Mouse (Mus musculus): ENCODE results near the gene Vav3. TPM values are rescaled to one million over a fixed set of nuclear protein-coding genes. Genes with fewer than 3 reads are reported as not detected.

Vav3 gene
- polyA plus RNA-seq, 1 experiment = 8.8 TPM

DNA sequence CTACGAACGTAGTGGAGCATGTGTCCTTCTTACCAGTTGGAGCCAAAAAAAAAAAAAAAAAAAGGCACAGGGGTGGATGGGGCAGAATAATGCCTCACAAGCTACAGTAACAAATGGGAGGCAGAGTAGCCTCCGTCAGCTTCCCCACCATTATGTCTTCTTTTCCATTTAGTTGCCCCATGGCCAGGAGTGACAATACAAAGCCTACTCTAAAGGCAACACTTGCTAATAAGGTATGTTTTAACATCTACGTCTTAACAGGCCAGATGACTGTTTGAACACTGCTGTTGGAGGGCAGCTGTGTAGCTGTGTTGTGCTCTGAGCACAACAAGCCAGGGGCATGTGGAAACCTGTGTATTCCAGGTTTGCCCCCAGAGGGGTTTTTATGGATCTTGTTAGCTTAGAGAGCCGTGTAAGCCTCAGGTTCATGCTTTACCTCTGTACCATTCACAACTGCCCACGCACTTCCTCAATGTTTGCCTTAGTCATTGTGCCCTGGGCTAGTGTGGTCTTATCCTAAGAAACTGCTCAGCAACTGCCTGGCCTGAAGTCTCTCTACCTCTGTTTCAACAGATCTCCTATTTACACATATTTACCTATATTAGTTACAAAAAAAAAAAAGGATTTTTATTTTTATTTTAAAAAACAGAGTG is 29.2 kb upstream of the Vav3 start:
- TF ChIP-seq CTCF (IDR thresholded peaks at IDR 0.05; ENCODE audit: borderline replicate concordance, insufficient read depth, low read depth, low read length) = no peak
- no peak for TF ChIP-seq POLR2A (IDR thresholded peaks at IDR 0.05; ENCODE audit: borderline replicate concordance, insufficient read depth, low read length)
- 93% methylated on average over 6 of the region's 6 CpGs for WGBS
- DNase-seq = no peak
- no peak overlapping the region for H3K27ac ChIP-seq (ENCODE audit: insufficient read depth, low read length)
- H3K4me3 ChIP-seq (replicated peaks; ENCODE audit: insufficient read depth, low read depth, low read length) = no peak overlapping the region
- H3K27me3 ChIP-seq (ENCODE audit: control insufficient read depth, insufficient read depth, low read length) = no peaks in the 10 kb centered on the region
- no peaks in the 10 kb centered on the region for H3K4me1 ChIP-seq (ENCODE audit: control insufficient read depth, insufficient read depth, low read length)

- WGBS = 67% methylated on average over 3 of the region's 3 CpGs
- H3K27me3 ChIP-seq (ENCODE audit: control insufficient read depth, insufficient read depth, low read length) = no peaks in the 10 kb centered on the region
- H3K27ac ChIP-seq (ENCODE audit: insufficient read depth, low read length) = no peak overlapping the region
- H3K4me1 ChIP-seq (ENCODE audit: control insufficient read depth, insufficient read depth, low read length) = no peaks in the 10 kb centered on the region
- DNase-seq = no peak
- TF ChIP-seq CTCF (IDR thresholded peaks at IDR 0.05; ENCODE audit: borderline replicate concordance, insufficient read depth, low read depth, low read length) = no peak
- no peak for TF ChIP-seq POLR2A (IDR thresholded peaks at IDR 0.05; ENCODE audit: borderline replicate concordance, insufficient read depth, low read length)
- no peak overlapping the region for H3K4me3 ChIP-seq (replicated peaks; ENCODE audit: insufficient read depth, low read depth, low read length)
These were observed 28.6 kb upstream of the Vav3 start for GRCm38 (mm10) chr3:109311875-109312274.

- no peak for DNase-seq
These were observed 27.0 kb upstream of the Vav3 start for GRCm38 (mm10) chr3:109313501-109313900.

DNA sequence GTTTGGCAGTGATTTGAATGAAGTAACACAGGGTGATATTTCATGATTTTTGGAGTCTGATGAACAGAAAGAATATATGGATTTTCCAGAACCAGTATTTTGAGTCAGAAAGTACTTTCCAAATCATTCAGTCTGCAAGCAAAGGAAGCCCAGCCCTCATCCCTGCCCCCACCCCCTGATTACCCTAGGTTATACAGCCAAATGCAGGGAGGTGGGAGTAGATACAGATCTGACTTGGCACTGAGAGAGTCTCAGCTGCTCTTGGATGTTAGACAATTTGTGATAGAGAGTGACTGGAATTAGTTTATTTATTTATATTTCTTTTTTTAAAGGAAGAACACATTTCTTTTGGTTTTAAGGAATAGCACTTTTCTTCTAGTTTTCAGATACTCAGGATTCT is 18.2 kb upstream of the Vav3 start:
- H3K27me3 ChIP-seq (ENCODE audit: control insufficient read depth, insufficient read depth, low read length) = no peaks in the 10 kb centered on the region
- no peak for DNase-seq
- H3K4me3 ChIP-seq (replicated peaks; ENCODE audit: insufficient read depth, low read depth, low read length) = no peak overlapping the region
- no peak for TF ChIP-seq CTCF (IDR thresholded peaks at IDR 0.05; ENCODE audit: borderline replicate concordance, insufficient read depth, low read depth, low read length)
- no peak for TF ChIP-seq POLR2A (IDR thresholded peaks at IDR 0.05; ENCODE audit: borderline replicate concordance, insufficient read depth, low read length)
- H3K27ac ChIP-seq (ENCODE audit: insufficient read depth, low read length) = no peak overlapping the region
- no peaks in the 10 kb centered on the region for H3K4me1 ChIP-seq (ENCODE audit: control insufficient read depth, insufficient read depth, low read length)

More at GRCm38 (mm10) chr3:109313501-109313900, 27.0 kb upstream of the Vav3 start:
- WGBS = 40% methylated on average over 2 of the region's 2 CpGs
- Histone ChIP-seq H3K27me3 (ENCODE audit: control insufficient read depth, insufficient read depth, low read length) (no peaks in the 10 kb centered on the region), H3K4me3 (replicated peaks; ENCODE audit: insufficient read depth, low read depth, low read length) (no peak overlapping the region), H3K4me1 (ENCODE audit: control insufficient read depth, insufficient read depth, low read length) (no peaks in the 10 kb centered on the region), H3K27ac (ENCODE audit: insufficient read depth, low read length) (no peak overlapping the region)
- TF ChIP-seq CTCF (IDR thresholded peaks at IDR 0.05; ENCODE audit: borderline replicate concordance, insufficient read depth, low read depth, low read length) (no peak), POLR2A (IDR thresholded peaks at IDR 0.05; ENCODE audit: borderline replicate concordance, insufficient read depth, low read length) (no peak)

DNA sequence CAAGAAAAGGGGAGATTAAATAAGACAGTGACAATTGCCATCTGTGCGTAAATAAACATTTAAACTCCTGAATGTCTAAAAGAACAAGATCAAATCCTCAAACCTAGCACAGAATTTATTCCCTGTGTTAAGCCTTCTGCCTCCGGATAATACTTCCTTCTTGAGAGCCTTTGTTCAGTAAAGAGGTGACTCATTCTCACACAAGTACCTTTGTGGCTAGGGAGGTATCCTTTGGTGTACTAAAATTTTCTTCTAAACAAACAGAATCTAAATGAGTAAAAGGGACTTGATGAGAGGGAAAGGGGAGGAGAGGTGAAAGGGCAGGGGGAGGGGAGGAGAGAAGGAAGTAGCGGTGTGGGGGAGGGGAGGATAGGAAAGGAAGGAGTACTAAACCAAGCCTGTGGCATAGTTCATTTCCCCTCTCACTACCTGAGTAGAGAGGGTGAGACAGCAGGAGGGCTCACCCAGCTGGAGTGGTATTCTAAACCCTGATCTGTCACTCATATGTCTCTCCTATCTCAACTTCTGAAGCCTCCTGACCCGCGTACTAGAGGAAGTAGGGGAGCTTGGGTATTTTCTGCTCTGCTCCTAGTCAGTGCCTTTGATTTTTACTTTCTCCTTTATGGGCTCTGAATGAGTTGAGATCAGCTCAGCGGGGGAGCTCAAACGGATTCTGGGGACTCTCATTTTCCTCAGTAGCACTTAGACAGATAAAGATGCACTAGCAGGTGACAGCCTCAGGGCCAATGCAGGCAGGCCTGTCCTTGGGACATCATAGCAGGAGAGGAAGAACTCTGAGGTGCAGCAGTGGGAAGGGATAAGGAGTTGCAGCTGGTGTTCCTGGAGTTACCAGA is 16.8 kb upstream of the Vav3 start:
- no peak for DNase-seq
- Histone ChIP-seq H3K27me3 (ENCODE audit: control insufficient read depth, insufficient read depth, low read length) (no peaks in the 10 kb centered on the region), H3K4me1 (ENCODE audit: control insufficient read depth, insufficient read depth, low read length) (no peaks in the 10 kb centered on the region), H3K27ac (ENCODE audit: insufficient read depth, low read length) (no peak overlapping the region), H3K4me3 (replicated peaks; ENCODE audit: insufficient read depth, low read depth, low read length) (no peak overlapping the region)
- WGBS = 72% methylated on average over 7 of the region's 7 CpGs
- no peak for TF ChIP-seq CTCF (IDR thresholded peaks at IDR 0.05; ENCODE audit: borderline replicate concordance, insufficient read depth, low read depth, low read length)
- no peak for TF ChIP-seq POLR2A (IDR thresholded peaks at IDR 0.05; ENCODE audit: borderline replicate concordance, insufficient read depth, low read length)

- H3K27ac ChIP-seq (ENCODE audit: insufficient read depth, low read length) = no peak overlapping the region
These were observed 13.3 kb upstream of the Vav3 start for GRCm38 (mm10) chr3:109327128-109327527.

DNA sequence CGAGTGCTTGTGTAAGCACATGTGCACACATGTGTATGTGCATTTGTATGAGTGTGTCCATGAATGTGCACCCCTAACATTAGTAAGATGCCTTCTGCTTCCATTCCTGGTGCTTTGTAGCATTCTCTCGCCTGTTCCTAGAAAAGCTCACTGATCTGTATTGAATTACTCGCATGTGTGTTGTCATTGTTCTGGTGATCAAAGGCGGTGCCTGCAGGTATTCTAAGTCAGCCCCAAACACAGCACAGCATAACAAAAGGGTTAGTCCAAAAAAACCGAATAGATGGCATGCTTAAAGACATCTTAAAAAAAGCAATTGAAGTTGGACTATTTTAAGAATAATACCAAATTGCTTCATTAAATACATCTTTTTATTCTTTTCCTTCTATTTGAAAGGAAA is 7.7 kb upstream of the Vav3 start:
- TF ChIP-seq CTCF (IDR thresholded peaks at IDR 0.05; ENCODE audit: borderline replicate concordance, insufficient read depth, low read depth, low read length) (no peak), POLR2A (IDR thresholded peaks at IDR 0.05; ENCODE audit: borderline replicate concordance, insufficient read depth, low read length) (no peak)
- WGBS = 59% methylated on average over 5 of the region's 5 CpGs
- no peak for DNase-seq
- H3K4me3 ChIP-seq (replicated peaks; ENCODE audit: insufficient read depth, low read depth, low read length) = no peak overlapping the region
- H3K27ac ChIP-seq (ENCODE audit: insufficient read depth, low read length) = no peak overlapping the region
- H3K4me1 ChIP-seq (ENCODE audit: control insufficient read depth, insufficient read depth, low read length) = no peaks in the 10 kb centered on the region
- H3K27me3 ChIP-seq (ENCODE audit: control insufficient read depth, insufficient read depth, low read length) = no peaks in the 10 kb centered on the region

More at GRCm38 (mm10) chr3:109327128-109327527, 13.3 kb upstream of the Vav3 start:
- DNase-seq = no peak
- H3K27me3 ChIP-seq (ENCODE audit: control insufficient read depth, insufficient read depth, low read length) = no peaks in the 10 kb centered on the region
- TF ChIP-seq CTCF (IDR thresholded peaks at IDR 0.05; ENCODE audit: borderline replicate concordance, insufficient read depth, low read depth, low read length) (no peak), POLR2A (IDR thresholded peaks at IDR 0.05; ENCODE audit: borderline replicate concordance, insufficient read depth, low read length) (no peak)
- no peaks in the 10 kb centered on the region for H3K4me1 ChIP-seq (ENCODE audit: control insufficient read depth, insufficient read depth, low read length)
- WGBS = 30% methylated on average over 3 of the region's 3 CpGs
- no peak overlapping the region for H3K4me3 ChIP-seq (replicated peaks; ENCODE audit: insufficient read depth, low read depth, low read length)

DNA sequence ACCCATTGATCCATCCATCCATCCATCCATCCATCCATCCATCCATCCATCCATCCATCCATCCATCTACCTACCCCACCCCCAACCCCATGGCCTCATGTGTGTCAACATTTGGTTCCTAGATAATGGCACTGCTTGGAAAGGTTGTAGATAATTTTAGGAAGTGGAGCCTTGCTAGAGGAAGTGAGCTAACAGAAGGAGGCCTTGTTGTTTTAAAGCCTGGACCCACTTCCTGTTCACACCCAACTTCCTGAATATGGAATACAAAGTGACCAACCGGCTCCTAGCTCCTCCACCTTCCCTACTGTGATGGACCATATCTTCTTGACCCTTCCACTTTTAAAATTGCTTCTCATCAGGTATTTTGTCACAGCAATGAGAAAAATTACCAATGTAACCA is 5.0 kb upstream of the Vav3 start:
- Histone ChIP-seq H3K27me3 (ENCODE audit: control insufficient read depth, insufficient read depth, low read length) (no peaks in the 10 kb centered on the region), H3K4me3 (replicated peaks; ENCODE audit: insufficient read depth, low read depth, low read length) (no peak overlapping the region), H3K27ac (ENCODE audit: insufficient read depth, low read length) (no peak overlapping the region), H3K4me1 (ENCODE audit: control insufficient read depth, insufficient read depth, low read length) (no peaks in the 10 kb centered on the region)
- DNase-seq = no peak
- WGBS = 90% methylated on average over 1 of the region's 1 CpGs
- TF ChIP-seq CTCF (IDR thresholded peaks at IDR 0.05; ENCODE audit: borderline replicate concordance, insufficient read depth, low read depth, low read length) (no peak), POLR2A (IDR thresholded peaks at IDR 0.05; ENCODE audit: borderline replicate concordance, insufficient read depth, low read length) (no peak)
